Mouse (Mus musculus): ENCODE results near the gene Olfr112. TPM values are rescaled to one million over a fixed set of nuclear protein-coding genes. Genes with fewer than 3 reads are reported as not detected.
"Not testable (repeated sequence)": the region's sequence is repeated elsewhere in the genome, so short reads cannot be mapped to it uniquely, and the experiment has no call there.

Gene Olfr112
- not detected for total RNA-seq (2021)
- long read RNA-seq, experiment 1: 0 reads
- long read RNA-seq, experiment 2: 0 reads

DNA sequence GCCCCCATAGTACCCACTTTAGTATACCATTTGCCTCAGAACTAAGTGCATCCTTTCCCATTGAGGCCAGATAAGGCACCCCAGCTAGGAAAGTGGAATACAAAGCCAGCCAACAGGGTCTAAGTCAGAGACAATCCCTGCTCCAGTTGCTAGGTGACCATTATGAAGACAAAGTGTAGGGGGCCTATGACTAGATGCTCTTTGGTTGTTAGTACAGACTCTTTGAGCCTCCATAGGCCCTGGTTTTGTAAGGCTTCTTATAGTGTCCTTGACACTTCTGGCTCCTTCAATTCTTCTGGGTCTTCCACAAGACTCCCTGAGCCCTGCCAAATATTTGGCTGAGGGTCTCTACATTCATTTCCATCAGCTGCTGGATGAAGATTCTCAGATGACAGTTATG, at the start of gene Olfr112:
Gene Olfr112 (minus strand): TSS at position 101 of the 400 bp plus-strand sequence.
- no peak for DNase-seq (ENCODE audit: low spot score in 2 of 2)
- Histone ChIP-seq H3K4me3 (no peak within 1 kb of the TSS), H3K27ac (no peak within 1 kb of the TSS)
- TF ChIP-seq CTCF (conservative IDR thresholded peaks at IDR 0.05): no peak

DNA sequence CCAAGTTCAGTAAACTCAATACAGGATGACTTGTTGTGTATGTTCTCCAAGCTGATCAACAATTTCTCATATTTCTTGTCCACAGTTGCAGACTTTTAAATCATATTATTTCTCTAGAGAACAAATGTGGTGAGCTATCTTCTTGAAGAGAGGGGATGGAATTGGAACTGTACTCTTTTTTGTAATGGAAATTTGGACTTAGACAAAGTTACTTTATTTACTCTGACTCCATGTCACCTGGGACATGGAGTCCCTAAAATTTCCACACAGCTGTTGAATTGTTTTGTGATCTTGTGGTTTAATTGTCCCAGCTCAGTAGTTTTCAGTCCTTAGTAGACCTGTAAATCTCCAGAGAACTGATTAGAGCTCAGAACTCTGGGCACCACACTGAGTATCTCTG, 23.4 kb upstream of the Olfr112 start, which contains the start of gene Olfr114:
Gene Olfr114 (minus strand): TSS at position 101 of the 400 bp plus-strand sequence.
- DNase-seq (ENCODE audit: low spot score in 2 of 2): no peak
- Histone ChIP-seq H3K27ac (no peak within 1 kb of the TSS), H3K4me3 (no peak within 1 kb of the TSS)
- TF ChIP-seq CTCF (conservative IDR thresholded peaks at IDR 0.05): no peak

DNA sequence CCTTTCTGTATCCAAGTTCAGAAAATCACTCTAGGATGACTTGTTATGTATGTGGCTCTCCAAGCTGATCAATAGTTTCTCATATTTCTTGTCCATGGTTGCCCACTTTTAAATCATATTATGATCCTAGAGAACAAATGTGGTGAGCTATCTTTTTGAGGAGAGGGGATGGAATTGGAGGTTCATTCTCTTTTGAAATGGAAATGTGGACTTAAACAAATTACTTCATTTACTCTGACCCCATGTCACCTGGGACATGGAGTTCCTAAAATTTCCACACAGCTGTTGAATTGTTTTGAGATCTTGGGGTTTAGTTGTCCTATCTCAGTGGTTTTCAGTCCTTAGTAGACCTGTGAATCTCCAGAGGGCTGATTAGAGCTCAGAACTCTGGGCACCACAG, 8.3 kb upstream of the Olfr112 start, which contains the start of gene Olfr113:
Gene Olfr113 (minus strand): TSS at position 101 of the 400 bp plus-strand sequence.
- H3K4me3 ChIP-seq: no peak within 1 kb of the TSS
- no peak within 1 kb of the TSS for H3K27ac ChIP-seq
- DNase-seq (ENCODE audit: low spot score in 2 of 2): no peak
- no peak for TF ChIP-seq CTCF (conservative IDR thresholded peaks at IDR 0.05)

DNA sequence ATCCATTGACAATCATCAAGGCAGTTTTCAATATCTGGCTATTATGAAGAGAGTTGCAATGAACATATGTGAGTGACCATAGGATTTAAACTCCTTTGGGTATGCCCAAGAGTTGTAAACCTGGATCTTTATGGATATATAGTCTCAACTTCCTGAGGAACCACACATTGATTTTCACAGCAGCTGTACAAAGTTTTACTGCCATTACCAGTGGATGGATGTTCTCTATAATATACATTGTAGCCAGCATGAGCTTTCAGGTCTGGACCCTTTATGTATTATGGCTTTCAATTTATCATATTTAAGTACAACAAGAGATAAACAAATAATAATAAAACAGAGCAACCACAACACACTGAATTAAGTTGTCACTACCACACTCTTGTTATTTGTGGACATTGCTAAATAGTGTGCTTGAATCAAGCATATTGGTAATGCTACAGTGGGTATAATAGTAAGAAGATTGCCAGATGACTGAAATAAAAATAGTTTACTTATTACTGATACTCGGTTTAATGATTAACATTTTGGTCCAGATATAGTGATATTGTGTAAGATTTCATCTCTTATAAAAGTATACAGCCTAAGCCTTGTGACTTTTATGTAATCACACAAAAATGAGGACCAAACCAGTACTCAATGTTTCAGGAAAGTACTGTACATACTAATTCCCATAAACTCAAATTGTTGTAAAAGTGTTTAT, 10.2 kb downstream of the Olfr112 start:
- DNase-seq (ENCODE audit: low spot score in 2 of 2): no peak
- no peak for TF ChIP-seq CTCF (conservative IDR thresholded peaks at IDR 0.05)
- no peak overlapping the region for H3K27ac ChIP-seq
- H3K4me3 ChIP-seq: no peak overlapping the region

DNA sequence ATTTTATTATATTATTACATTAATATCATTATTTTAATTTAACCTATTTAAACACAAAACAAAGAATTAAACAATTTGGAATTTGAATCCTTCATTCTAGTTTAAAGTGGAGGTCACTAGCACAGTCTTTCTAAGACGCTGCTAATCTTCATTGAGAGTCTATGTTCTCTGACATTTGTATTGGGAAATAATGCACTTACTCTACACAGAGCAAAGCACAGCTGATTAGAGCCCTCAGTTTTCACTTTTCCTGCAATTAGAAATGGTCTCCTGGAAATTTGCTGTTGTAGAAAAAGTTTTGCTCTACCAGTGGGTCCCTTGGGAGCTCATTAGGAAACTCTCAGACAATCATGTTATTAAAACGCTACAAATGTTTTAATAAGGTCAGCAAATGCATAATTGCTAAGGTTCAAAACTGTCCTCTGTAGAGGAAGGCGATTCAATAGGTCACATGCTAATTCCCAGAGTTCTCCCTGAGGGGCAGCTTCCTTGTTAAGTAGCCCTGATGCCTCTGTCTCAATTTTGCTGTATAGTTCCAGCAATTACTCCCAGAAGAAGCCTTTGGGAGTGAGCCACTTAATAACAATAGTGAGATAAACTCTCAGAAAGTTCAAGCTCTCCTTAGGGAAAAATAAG, 25.3 kb downstream of the Olfr112 start:
- TF ChIP-seq CTCF (conservative IDR thresholded peaks at IDR 0.05): no peak
- no peak for DNase-seq (ENCODE audit: low spot score in 2 of 2)
- H3K27ac ChIP-seq: no peak overlapping the region

DNA sequence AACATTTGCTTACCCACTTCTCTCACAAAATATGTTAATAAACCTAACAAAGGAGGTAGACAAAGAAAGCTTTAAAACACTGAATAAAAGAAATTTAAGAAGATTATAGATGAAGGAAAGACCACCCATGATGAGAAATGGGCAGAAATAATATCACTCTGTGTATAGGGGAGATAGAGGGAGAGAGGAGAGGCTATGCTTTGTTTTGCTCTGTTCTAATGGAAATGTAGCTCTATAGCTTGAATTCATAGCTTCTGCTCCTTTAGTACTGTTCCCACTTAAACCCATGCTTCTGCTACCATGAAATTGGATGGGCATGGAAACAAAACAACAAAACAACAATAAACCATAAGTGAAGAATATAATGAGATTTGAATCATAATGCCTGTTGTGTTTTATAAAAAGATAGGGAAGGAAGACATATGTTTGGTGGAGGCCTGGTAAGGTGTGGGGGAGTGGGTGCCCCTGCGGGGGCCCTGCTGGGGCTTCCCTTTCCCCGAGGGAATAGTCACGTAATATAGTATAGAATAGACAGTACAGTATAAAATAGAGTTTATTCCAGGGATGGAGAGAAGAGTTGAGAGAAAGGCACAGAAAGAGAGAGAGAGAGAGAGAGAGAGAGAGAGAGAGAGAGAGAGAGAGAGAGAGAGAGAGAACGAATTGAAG, 27.7 kb downstream of the Olfr112 start:
- no peak for TF ChIP-seq CTCF (conservative IDR thresholded peaks at IDR 0.05)
- Histone ChIP-seq H3K4me3 (no peak overlapping the region), H3K27ac (no peak overlapping the region)
- no peak for DNase-seq (ENCODE audit: low spot score in 2 of 2)

More for the DNA sequence above, 25.3 kb downstream of the Olfr112 start:
- H3K4me3 ChIP-seq: no peak overlapping the region

DNA sequence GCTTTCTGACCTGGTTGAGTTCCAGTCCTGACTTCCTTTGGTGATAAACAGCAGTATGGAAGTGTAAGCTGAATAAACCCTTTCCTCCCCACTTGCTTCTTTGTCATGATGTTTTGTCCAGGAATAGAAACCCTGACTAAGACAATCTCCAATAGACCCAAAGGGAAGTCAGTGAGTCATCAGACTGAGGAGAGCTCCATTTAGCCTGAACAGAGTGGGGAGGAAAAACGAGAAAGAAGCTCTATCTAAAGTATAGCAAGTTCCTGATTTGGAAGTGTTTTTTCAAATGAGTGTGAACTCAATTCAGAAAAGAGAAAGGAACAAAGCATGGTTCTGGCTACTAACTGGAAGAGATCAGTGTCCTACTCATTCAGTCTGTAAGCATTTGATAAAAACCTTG, 30.8 kb downstream of the Olfr112 start:
- not testable (repeated sequence) for DNase-seq (ENCODE audit: low spot score in 2 of 2); H3K4me3 ChIP-seq; H3K27ac ChIP-seq

DNA sequence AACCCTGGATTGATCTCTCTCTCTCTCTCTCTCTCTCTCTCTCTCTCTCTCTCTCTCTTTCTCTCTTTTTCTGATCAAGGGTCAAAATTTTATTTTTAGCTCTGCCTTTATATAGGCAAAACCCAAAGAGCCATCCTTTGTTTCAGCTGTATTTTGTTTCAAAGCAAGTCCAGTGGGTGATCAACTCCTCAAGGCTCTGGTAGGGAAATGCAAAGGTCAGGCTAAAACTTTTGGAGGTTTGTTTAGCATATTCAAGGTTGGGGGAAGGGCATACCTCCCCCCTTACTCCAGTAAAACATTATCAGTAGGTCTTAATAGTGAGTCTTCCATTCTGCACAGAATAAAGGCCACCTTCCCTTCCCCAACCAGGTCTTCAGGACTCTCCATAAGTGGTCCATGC, 34.1 kb downstream of the Olfr112 start:
- H3K27ac ChIP-seq: no peak overlapping the region
- no peak for DNase-seq (ENCODE audit: low spot score in 2 of 2)
- H3K4me3 ChIP-seq: no peak overlapping the region
- TF ChIP-seq CTCF (conservative IDR thresholded peaks at IDR 0.05): no peak

DNA sequence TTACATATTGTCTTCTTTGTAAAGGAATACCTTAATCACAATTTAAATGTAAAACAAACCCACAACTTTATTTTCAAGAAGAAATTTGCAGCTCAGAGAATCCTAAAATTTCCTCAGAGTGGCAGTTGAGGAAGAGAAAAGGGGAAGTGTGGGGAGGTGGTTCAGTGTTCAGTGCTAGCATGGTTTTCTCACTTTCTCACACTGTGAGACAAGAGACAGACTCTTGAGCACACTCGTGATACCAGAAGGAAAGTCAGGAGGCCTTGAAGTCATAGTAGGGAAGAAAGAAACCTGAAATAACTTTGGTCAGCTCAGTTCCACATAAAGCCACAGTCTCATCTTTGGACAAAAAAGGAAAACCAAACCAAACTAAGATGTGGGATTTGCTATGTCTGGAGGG, 43.8 kb downstream of the Olfr112 start:
- H3K4me3 ChIP-seq; DNase-seq (ENCODE audit: low spot score in 2 of 2); H3K27ac ChIP-seq: not testable (repeated sequence)

DNA sequence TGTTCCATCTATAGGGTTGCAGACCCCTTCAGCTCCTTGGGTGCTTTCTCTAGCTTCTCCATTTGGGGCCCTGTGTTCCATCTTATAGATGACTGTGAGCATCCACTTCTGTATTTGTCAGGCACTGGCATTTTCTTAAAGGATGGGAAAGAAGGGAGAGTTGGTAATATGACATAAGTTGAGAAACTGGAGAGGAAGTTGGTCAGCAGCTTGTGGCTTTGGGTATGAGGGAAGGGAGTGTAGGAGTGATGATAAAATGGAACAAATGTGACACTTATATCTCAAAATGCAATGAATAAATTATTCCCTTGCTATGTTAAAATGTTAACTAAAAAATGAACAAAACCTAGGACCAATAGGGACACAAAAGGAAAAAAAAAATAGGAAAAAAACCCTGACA, 44.6 kb downstream of the Olfr112 start:
- not testable (repeated sequence) for H3K27ac ChIP-seq; DNase-seq (ENCODE audit: low spot score in 2 of 2)

More for the DNA sequence above, 44.6 kb downstream of the Olfr112 start:
- H3K4me3 ChIP-seq: not testable (repeated sequence)

Other genes with a start within 250 kb of the Olfr112 start
- gene Olfr103, start 229.8 kb downstream of the Olfr112 start, total RNA-seq (2021): not detected
- not detected for gene Olfr104-ps, start 209.9 kb downstream of the Olfr112 start, total RNA-seq (2021)
- not detected for gene Olfr105-ps, start 190.4 kb downstream of the Olfr112 start, total RNA-seq (2021)
- gene Olfr106-ps, start 179.1 kb downstream of the Olfr112 start, total RNA-seq (2021): not detected
- gene Olfr107, start 170.2 kb downstream of the Olfr112 start, total RNA-seq (2021): not detected
- not detected for gene Olfr108, start 124.0 kb downstream of the Olfr112 start, total RNA-seq (2021)
- not detected for gene Olfr109, start 110.5 kb downstream of the Olfr112 start, total RNA-seq (2021)
- gene H2-M2, start 85.9 kb downstream of the Olfr112 start, total RNA-seq (2021): not detected
- gene Olfr110, start 77.0 kb downstream of the Olfr112 start, total RNA-seq (2021): not detected
- not detected for gene Olfr111, start 61.4 kb downstream of the Olfr112 start, total RNA-seq (2021)
- gene Olfr113, start 8.2 kb upstream of the Olfr112 start, total RNA-seq (2021): not detected
- not detected for gene Olfr114, start 23.3 kb upstream of the Olfr112 start, total RNA-seq (2021)
- not detected for gene Olfr115, start 57.7 kb upstream of the Olfr112 start, total RNA-seq (2021)
- gene Olfr116, start 57.7 kb upstream of the Olfr112 start, total RNA-seq (2021): not detected
- not detected for gene Olfr117, start 94.3 kb upstream of the Olfr112 start, total RNA-seq (2021)
- gene Olfr118, start 97.5 kb upstream of the Olfr112 start, total RNA-seq (2021): not detected
- not detected for gene Olfr119, start 127.1 kb upstream of the Olfr112 start, total RNA-seq (2021)
- not detected for gene Olfr120, start 152.4 kb upstream of the Olfr112 start, total RNA-seq (2021)
- gene Olfr121, start 179.4 kb upstream of the Olfr112 start, total RNA-seq (2021): not detected
- not detected for gene Olfr122, start 199.2 kb upstream of the Olfr112 start, total RNA-seq (2021)
- gene Olfr123, start 224.1 kb upstream of the Olfr112 start, total RNA-seq (2021): not detected
- gene Olfr124, start 230.4 kb upstream of the Olfr112 start, total RNA-seq (2021): not detected

Data from layer of hippocampus, adult 2 months (tissue).